Mouse (Mus musculus) myocyte (in vitro differentiated cells): ENCODE results near the gene Slc24a3. TPM values are rescaled to one million over a fixed set of nuclear protein-coding genes. Genes with fewer than 3 reads are reported as not detected.

ENCODE experiments used
- H3K27me3 ChIP-seq: one replicate; pipeline ENCODE4 v1.6.1; 2011; ENCODE audit not compliant: control insufficient read depth, insufficient read depth, insufficient read length
- H3K36me3 ChIP-seq: one replicate; pipeline ENCODE4 v1.6.1; 2011; ENCODE audit not compliant: control insufficient read depth, insufficient read depth
- H3K4me2 ChIP-seq: one replicate; pipeline ENCODE4 v1.6.1; 2011; ENCODE audit warnings: low read depth, control low read depth
- H3K4me3 ChIP-seq: one replicate; pipeline ENCODE4 v1.5.1; 2011; ENCODE audit warnings: mild to moderate bottlenecking, control low read depth, moderate library complexity
- H3K79me2 ChIP-seq: one replicate; pipeline ENCODE4 v1.6.1; 2011; ENCODE audit not compliant: control insufficient read depth, insufficient read depth
- H3ac ChIP-seq: one replicate; pipeline ENCODE4 v1.6.1; 2011; ENCODE audit not compliant: control insufficient read depth, insufficient read length
- CEBPB ChIP-seq: IDR thresholded peaks from 2 replicates; pipeline ENCODE4 v1.6.1; 2011; ENCODE audit warnings: mild to moderate bottlenecking, moderate library complexity; ENCODE audit not compliant: poor library complexity, insufficient read depth, severe bottlenecking
- E2F4 ChIP-seq: IDR thresholded peaks from one replicate; pipeline ENCODE4 v1.6.1; 2011; ENCODE audit warnings: mild to moderate bottlenecking, control low read depth, moderate library complexity; ENCODE audit not compliant: insufficient read depth
- MAX ChIP-seq: IDR thresholded peaks from one replicate; pipeline ENCODE4 v1.6.1; 2011; ENCODE audit warnings: low read depth, mild to moderate bottlenecking, control low read depth
- MYOD1 ChIP-seq, 3 experiments: IDR thresholded peaks; one replicate each; pipeline ENCODE4 v1.6.1; 2011; ENCODE audit warnings: control low read depth in 2 of 3, low read depth in 2 of 3, mild to moderate bottlenecking in 2 of 3, moderate library complexity in 1 of 3; ENCODE audit not compliant: insufficient read length in 2 of 3, control insufficient read depth in 1 of 3
- MYOG ChIP-seq, 3 experiments: IDR thresholded peaks; one replicate each; pipeline ENCODE4 v1.6.1; 2011; ENCODE audit warnings: control low read depth in 2 of 3, low read depth in 2 of 3, mild to moderate bottlenecking in 2 of 3; ENCODE audit not compliant: insufficient read length in 2 of 3, control insufficient read depth in 1 of 3, insufficient read depth in 1 of 3
- POLR2A ChIP-seq: IDR thresholded peaks from one replicate; pipeline ENCODE4 v1.6.1; 2011; ENCODE audit warnings: low read depth, mild to moderate bottlenecking, control low read depth, moderate library complexity; ENCODE audit not compliant: insufficient read length
- POLR2AphosphoS2 ChIP-seq: IDR thresholded peaks from one replicate; pipeline ENCODE4 v1.6.1; 2011; ENCODE audit warnings: low read depth, control low read depth; ENCODE audit not compliant: insufficient read length
- REST ChIP-seq: IDR thresholded peaks from one replicate; pipeline ENCODE4 v1.6.1; 2011; ENCODE audit warnings: mild to moderate bottlenecking, control low read depth, moderate library complexity; ENCODE audit not compliant: insufficient read depth, insufficient read length
- SRF ChIP-seq: IDR thresholded peaks from one replicate; pipeline ENCODE4 v1.6.1; 2011; ENCODE audit warnings: low read depth; ENCODE audit not compliant: control insufficient read depth, insufficient read length
- TCF12 ChIP-seq: IDR thresholded peaks from one replicate; pipeline ENCODE4 v1.6.1; 2011; ENCODE audit warnings: mild to moderate bottlenecking, control low read depth; ENCODE audit not compliant: poor library complexity, insufficient read depth, severe bottlenecking
- TCF3 ChIP-seq: IDR thresholded peaks from one replicate; pipeline ENCODE4 v1.6.1; 2011; ENCODE audit warnings: low read depth, control low read depth; ENCODE audit not compliant: insufficient read length
- USF1 ChIP-seq: IDR thresholded peaks from one replicate; pipeline ENCODE4 v1.6.1; 2011; ENCODE audit warnings: low read depth, mild to moderate bottlenecking, control low read depth, moderate library complexity
- polyA plus RNA-seq: library from polyadenylated mRNA; unstranded; fragments of >200 nt; fragmentation: generic; extraction: Trizol; gene quantifications from one replicate; pipeline ENCODE4 v1.2.1, GENCODE M21; 2012; ENCODE audit warnings: missing spikeins

Gene Slc24a3
- polyA plus RNA-seq, 1 experiment: 4.8 TPM

DNA sequence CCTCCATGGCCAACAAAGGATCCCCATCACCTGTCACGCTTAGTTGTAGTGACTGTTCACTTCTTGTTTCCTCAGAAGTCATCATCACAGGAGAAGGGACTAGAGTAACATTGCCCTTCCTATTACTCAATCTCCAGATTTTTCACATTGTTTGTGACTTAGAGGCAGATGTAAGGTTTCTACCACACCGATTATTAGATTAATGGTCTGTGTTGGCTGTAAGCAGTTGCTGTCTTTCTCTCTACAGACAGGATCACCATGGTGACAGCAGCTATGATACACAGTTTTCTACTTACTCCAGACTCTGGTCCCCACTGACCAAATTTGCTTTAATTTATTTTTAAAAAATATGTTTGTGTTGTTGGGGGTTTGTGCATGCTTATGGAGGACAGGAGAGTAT is 90.3 kb downstream of the Slc24a3 start:
- Histone ChIP-seq H3K4me3 (no peak overlapping the region), H3K27me3 (no peaks in the 10 kb centered on the region), H3K4me2 (no peak overlapping the region), H3ac (no peak overlapping the region), H3K36me3 (no peaks in the 10 kb centered on the region), H3K79me2 (no peaks in the 10 kb centered on the region)
- TF ChIP-seq TCF12: no peak
- TF ChIP-seq USF1: no peak
- TF ChIP-seq POLR2A: no peak
- no peak for TF ChIP-seq REST
- TF ChIP-seq MAX: no peak
- no peak for TF ChIP-seq CEBPB
- TF ChIP-seq E2F4: no peak
- TF ChIP-seq SRF: no peak
- no peak for TF ChIP-seq MYOG (IDR thresholded peaks at IDR 0.05; ENCODE audit: control insufficient read depth in 1 of 3, insufficient read depth in 1 of 3, insufficient read length in 2 of 3, low read depth in 2 of 3)
- TF ChIP-seq MYOD1 (IDR thresholded peaks at IDR 0.05; ENCODE audit: control insufficient read depth in 1 of 3, insufficient read length in 2 of 3, low read depth in 2 of 3): no peak
- TF ChIP-seq POLR2AphosphoS2: no peak
- TF ChIP-seq TCF3: no peak

DNA sequence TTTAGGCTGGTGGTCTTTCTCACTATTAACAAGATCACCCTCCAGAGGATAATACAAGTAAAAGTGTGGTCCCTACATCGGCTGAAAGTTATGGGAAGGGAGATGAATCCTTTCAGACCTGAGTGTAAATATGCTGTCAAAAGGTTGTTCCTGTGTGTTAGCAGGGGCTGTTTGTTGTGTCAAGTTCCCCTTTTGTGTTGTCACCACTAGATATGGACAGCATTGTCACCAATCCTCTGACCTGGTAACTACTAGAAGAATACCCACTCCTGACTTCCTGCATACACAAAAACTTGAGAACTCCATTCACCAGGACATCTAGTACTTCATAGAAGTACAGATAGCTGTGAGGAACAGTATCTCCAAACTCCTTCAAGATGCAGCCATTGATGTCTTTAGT is 93.0 kb downstream of the Slc24a3 start:
- TF ChIP-seq MAX: no peak
- TF ChIP-seq MYOG (IDR thresholded peaks at IDR 0.05; ENCODE audit: control insufficient read depth in 1 of 3, insufficient read depth in 1 of 3, insufficient read length in 2 of 3, low read depth in 2 of 3): no peak
- no peak for TF ChIP-seq USF1
- TF ChIP-seq MYOD1 (IDR thresholded peaks at IDR 0.05; ENCODE audit: control insufficient read depth in 1 of 3, insufficient read length in 2 of 3, low read depth in 2 of 3): no peak
- no peak for TF ChIP-seq CEBPB
- TF ChIP-seq POLR2AphosphoS2: no peak
- H3K79me2 ChIP-seq: no peaks in the 10 kb centered on the region
- no peak overlapping the region for H3ac ChIP-seq
- no peak overlapping the region for H3K4me2 ChIP-seq
- no peaks in the 10 kb centered on the region for H3K27me3 ChIP-seq
- no peaks in the 10 kb centered on the region for H3K36me3 ChIP-seq
- H3K4me3 ChIP-seq: no peak overlapping the region

DNA sequence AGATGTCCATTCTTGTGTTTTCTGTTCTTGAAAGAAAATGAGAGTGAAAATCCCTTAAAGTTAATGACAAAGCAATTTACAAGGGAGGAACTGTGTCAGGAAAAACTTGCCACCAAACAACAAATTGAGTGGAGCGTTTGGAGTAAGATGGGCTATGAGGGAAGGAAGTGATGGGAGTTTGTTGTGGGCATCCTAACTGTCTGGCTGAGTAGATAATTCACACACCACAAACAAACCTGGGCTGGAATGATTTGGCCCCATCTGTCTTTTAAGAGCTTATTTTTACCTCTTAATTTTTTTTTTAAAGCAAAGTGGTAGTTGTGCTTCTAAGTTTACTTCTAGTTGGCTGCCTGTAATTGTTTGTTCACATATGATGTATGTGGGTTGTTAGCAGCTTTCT is 94.6 kb downstream of the Slc24a3 start:
- Histone ChIP-seq H3K79me2 (no peaks in the 10 kb centered on the region), H3ac (no peak overlapping the region), H3K4me3 (no peak overlapping the region), H3K4me2 (no peak overlapping the region), H3K36me3 (no peaks in the 10 kb centered on the region), H3K27me3 (no peaks in the 10 kb centered on the region)
- TF ChIP-seq SRF (no peak), E2F4 (no peak), CEBPB (no peak), POLR2AphosphoS2 (no peak), MAX (no peak), USF1 (no peak), REST (no peak)

DNA sequence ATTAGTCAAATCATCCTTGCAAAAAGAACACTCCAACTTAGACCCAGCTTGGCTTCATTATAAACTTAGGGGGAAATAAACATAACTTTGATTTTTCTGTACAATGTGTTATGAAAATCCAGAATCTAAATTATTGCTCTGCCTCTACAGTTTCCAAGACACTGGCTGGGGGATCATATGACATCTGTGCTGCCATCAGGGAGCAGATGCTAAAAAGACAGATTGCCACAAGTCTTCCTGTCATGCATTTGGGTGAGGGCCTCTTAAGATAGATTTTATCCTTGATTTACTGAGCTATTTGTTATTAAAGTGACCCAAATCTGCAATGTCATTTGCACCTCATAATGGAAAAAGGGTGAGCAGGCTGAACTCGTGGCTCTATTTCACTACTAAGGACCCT is 99.2 kb downstream of the Slc24a3 start:
- H3K27me3 ChIP-seq: no peaks in the 10 kb centered on the region
- TF ChIP-seq CEBPB (no peak), USF1 (no peak), REST (no peak), TCF12 (no peak), MAX (no peak), POLR2A (no peak), MYOG (IDR thresholded peaks at IDR 0.05; ENCODE audit: control insufficient read depth in 1 of 3, insufficient read depth in 1 of 3, insufficient read length in 2 of 3, low read depth in 2 of 3) (no peak)

DNA sequence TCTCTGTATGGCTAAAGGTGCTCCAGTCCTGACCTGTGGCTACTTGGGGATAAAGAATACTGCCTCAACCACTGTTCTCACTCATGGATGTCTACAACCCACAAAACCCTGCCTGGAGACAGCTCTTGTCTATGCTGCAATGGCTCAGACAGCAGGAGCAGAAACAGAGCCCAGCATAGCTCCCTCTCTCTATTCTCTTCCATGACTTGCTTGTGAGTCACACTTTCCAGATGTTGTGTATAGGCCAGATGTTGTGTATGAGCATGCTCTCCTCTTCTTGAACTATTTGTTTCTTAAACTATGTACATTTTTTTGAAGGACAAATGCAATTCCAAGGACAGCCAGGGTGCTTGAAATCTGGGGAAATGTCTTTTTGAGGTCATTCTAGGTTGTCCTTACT is 101.4 kb downstream of the Slc24a3 start:
- no peaks in the 10 kb centered on the region for H3K36me3 ChIP-seq
- no peak overlapping the region for H3K4me2 ChIP-seq
- no peaks in the 10 kb centered on the region for H3K27me3 ChIP-seq
- no peak overlapping the region for H3K4me3 ChIP-seq
- no peaks in the 10 kb centered on the region for H3K79me2 ChIP-seq
- no peak overlapping the region for H3ac ChIP-seq
- TF ChIP-seq REST (no peak), TCF12 (no peak), POLR2A (no peak), USF1 (no peak)

More for the DNA sequence above, 99.2 kb downstream of the Slc24a3 start:
- H3K36me3 ChIP-seq: no peaks in the 10 kb centered on the region
- H3K79me2 ChIP-seq: no peaks in the 10 kb centered on the region
- no peak overlapping the region for H3K4me2 ChIP-seq
- no peak overlapping the region for H3ac ChIP-seq
- H3K4me3 ChIP-seq: no peak overlapping the region

DNA sequence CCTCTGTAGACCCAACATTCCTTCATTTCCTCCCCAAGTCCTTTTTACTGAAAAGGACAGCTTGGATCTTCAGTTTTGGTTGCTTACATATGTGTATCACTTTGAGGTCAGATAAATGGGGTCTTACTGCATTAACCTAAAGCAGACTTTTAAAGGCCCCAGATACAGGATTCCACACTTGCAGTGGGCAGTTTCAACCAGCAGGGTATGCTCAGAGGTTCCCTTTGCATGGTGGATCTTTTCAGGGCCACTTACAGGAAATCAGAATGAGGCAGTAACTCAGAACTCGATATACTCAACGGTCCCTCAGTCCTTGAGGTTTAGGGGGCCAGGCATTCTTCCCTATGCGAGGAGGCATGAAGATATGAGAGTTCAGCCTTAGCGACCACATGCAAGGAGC is 101.9 kb downstream of the Slc24a3 start:
- Histone ChIP-seq H3K4me2 (no peak overlapping the region), H3K79me2 (no peaks in the 10 kb centered on the region), H3ac (no peak overlapping the region), H3K27me3 (no peaks in the 10 kb centered on the region), H3K4me3 (no peak overlapping the region), H3K36me3 (no peaks in the 10 kb centered on the region)
- TF ChIP-seq TCF3: no peak
